Mouse (Mus musculus): ENCODE data around the gene 2310022A10Rik.

2310022A10Rik gene

DNA sequence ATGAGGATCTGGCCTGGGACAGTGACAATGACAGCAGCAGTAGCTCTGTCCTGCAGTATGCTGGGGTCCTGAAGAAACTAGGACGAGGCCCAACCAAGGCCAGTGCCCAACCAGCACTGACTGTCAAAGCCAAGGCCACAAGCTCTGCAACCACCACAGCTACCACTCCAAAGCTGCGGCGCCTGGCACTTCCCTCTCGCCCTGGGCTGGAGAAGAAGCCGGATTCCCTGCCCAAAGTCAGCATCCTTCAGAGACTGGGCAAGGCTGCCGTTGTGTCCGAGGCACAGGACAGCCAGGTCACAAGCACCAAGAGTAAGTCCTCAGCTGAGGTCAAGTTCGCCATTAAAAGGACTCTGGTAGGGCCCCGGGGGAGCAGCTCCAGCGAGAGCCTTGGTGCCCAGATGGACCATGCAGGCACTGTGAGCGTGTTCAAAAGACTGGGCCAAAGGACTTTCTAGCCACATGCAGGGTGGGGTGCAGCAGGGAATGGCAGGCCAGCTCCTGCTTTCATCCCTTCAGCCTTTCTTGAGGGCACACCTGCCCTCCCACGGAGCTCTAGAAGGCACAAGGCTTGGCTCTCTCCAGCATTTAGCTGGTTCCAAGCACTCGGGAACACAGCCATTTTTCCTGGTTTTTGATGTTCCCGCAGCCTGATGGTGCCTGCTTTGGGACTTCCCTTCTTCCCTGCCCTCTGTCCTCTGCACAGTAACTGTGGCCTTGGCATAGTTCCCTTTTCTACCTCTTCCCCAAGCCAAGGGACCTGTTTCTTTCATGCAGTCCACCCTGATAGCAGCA is 27.5 kb downstream of the 2310022A10Rik start:
- in situ Hi-C loops (cut with MboI; ENCODE audit: unreplicated experiment in 2 of 2), result loop anchor here (5.0 to 25.0 kb wide), 3 partner anchors 143 to 393 kb away; partner anchors contain the start of genes BC024978 (in 1 of the 2), Gm21983 (in 1 of the 2), Ltbp4 (in 1 of the 2) and Mia (in 1 of the 2)

DNA sequence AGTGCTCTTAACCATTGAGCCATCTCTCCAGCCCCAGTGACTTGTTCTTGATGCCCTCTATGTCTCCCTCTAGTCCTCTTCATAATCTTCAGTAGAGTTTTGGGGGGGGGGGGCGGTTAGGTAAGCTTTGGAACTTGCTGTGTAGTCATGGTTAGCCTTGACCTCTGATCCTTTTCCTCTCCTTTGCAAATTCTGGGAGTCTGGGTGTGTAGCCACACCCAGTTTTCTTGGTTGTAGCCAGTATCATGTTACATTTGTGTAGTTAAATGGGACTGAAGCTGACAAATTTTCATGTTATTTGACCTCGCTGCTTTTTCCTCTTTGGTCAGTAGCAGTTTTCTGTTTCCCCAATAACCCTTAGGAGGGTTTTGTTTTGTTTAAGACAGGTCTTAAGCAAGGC is 33.8 kb downstream of the 2310022A10Rik start:
- in situ Hi-C loops (cut with MboI; ENCODE audit: unreplicated experiment in 2 of 2), result loop anchor here (10.0 to 25.0 kb wide), 2 partner anchors 252 to 400 kb away; partner anchors contain the start of genes BC024978 (in 1 of the 2), Gm21983 (in 1 of the 2), Ltbp4 (in 1 of the 2) and Mia (in 1 of the 2)

DNA sequence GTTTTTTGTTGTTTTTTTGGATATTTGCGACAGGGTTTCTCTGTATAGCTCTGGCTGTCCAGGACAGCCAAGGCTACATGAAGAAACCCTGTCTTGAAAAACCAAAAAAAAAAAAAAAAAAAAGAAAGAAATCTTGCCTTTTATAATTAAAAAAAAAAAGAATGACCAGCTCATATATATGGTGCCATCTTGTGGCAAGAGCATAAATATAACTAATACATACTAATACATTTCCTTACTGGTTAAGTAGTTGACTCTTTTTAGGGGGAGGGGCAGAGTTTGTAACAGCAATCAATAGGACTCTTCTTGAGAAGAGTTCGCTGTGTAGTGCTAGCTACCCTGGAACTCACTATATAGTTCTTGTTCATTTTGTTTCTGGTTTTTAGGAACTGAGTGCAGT is 34.7 kb downstream of the 2310022A10Rik start:
- in situ Hi-C loops (cut with MboI; ENCODE audit: unreplicated experiment in 2 of 2), result loop anchor here (10.0 to 25.0 kb wide), 2 partner anchors 253 to 400 kb away; partner anchors contain the start of genes BC024978 (in 1 of the 2), Gm21983 (in 1 of the 2), Ltbp4 (in 1 of the 2) and Mia (in 1 of the 2)

DNA sequence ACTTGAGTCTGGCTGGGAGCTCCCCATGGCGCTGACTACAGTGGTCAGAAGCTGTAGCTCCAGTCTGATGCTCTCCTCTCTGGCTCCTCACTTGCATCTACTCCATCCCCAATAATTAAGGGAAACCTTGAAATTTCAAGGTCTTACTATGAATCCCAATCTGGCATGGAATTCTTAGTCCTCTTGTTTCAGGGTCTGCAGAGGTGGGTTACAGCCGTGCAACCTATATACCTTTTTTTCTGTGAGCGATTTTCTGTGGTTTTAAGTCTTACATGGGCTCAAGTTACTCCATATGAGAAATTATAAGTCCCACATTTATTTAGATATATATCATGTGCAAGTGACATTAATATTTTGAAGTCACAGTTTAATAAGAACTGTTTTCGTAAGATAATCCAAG is 37.1 kb downstream of the 2310022A10Rik start:
- in situ Hi-C loops (cut with MboI; ENCODE audit: unreplicated experiment in 2 of 2), result loop anchor here in 1 of 2 experiments (5.0 to 25.0 kb wide), 2 partner anchors 83 to 403 kb away; partner anchors contain the start of genes BC024978, Gm21983, Mia and Rab4b

DNA sequence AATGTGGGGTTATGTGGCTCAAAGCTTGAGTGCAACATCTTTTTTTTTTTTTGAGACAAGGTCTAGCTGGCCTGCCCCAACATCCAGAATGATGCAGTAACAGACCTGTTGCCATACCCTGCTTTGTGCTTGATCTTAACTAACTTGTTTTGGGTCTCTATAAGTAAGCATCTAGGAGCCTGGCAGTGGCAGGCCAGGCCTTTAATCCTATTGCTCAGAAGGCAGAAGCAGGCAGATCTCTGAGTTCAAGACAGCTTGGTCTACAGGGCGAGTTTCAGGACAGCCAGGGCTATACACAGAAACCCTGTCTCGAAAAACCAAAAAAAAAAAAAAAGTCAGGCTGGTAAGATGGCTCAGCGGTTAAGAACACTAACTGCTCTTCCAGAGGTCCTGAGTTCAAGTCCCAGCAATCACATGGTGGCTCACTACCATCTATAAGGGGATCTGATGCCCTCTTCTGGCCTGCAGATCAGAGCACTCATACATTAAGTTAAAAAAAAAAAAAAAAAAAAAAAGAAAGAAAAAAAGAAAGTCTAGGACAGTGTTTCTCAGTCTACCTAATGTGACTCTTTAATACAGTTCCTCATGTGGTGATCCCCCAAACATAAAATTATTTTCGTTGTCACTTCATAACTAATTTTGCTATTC is 37.7 kb downstream of the 2310022A10Rik start:
- in situ Hi-C loops (cut with MboI; ENCODE audit: unreplicated experiment in 2 of 2), result loop anchor here in 1 of 2 experiments (5.0 to 25.0 kb wide), 2 partner anchors 83 to 403 kb away; partner anchors contain the start of genes BC024978, Gm21983, Mia and Rab4b

DNA sequence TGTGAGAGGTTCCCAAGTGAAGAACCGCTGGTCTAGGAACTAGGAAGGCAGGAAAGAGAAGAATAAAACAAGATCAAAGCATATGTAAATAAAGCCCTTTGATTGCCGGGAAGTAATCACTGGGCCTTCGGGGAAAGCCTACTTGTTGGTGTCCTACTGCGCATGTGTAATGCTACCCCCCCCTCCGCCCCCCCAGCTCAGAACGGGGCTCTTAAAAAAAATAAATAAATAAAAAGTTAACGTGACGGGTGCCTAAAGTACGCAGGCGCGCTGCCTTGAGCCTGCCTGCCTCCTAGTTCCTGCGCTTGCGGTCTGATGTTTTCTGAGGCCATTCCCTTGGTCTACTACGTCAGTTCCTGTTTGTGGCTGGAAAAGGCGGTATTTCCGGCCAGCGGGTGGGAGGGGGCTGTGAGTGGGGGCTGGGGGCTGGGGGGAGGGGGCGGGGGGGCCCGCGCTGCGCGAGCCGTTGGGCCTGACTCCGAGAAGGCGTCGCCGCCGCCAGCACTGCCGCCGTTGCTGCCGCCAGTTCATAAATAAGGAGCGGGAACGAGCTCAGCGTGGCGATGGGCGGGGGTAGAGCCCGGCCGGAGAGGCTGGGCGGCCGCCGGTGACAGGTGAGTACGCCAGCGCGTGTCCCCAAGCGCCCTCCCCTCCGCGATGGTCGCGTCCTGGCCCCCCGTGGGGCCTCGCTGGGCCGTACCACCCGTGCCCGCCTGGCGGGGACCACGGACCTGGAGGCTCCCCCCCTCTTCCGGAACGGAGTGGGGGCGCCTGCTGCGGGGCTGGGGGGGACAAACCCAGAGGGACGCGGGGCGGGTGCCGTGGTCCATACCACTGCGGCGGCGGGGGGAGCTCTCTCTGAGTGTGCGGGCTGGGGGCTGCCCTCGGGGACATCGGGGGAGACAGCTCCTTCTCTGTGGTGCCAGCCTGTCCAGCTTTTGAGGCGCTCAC is 38.5 kb downstream of the 2310022A10Rik start, which contains the start of gene Akt2:
Gene Akt2 (plus strand): TSS at position 287 of the 951 bp plus-strand sequence.
- in situ Hi-C loops (cut with MboI; ENCODE audit: unreplicated experiment in 2 of 2), result loop anchor here in 1 of 2 experiments (5.0 to 25.0 kb wide), 2 partner anchors 84 to 404 kb away; partner anchors contain the start of genes BC024978, Gm21983, Mia and Rab4b

DNA sequence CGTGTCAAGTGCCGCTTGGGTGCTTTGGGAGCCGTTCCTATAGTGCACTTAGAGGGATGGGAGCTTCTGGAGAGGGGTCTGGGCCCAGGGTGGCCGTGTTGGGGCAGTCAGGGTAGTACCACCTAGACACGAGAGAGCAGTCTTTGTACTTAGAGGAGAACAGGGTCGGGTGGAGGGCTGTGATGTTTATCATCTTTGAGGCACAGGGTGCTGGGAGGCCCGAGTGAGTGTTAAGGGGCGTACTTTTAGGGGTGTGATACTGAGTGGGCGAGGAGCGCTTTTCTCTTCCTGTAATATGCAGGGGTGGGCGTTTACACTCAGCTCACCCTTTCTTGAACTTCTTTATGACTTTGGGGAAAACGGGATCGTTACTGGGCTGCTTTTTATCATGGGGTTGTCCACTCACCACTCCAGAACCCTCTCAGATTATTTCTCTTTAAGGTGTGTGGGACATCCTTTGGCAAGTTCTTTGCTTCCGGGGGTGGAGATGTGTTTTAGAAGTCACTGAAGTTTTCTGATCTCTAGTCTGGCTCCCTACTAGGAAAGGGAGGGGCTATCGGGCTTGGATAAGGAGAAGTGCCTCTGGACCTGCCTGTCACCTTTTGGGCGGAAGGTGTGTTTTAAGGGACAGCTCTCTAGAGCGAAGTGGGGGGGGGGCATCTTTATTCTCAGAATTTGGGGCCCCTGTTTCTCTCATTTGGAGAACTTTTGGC is 39.3 kb downstream of the 2310022A10Rik start:
- in situ Hi-C loops (cut with MboI; ENCODE audit: unreplicated experiment in 2 of 2), result loop anchor here in 1 of 2 experiments (5.0 to 25.0 kb wide), 2 partner anchors 85 to 405 kb away; partner anchors contain the start of genes BC024978, Gm21983, Mia and Rab4b

DNA sequence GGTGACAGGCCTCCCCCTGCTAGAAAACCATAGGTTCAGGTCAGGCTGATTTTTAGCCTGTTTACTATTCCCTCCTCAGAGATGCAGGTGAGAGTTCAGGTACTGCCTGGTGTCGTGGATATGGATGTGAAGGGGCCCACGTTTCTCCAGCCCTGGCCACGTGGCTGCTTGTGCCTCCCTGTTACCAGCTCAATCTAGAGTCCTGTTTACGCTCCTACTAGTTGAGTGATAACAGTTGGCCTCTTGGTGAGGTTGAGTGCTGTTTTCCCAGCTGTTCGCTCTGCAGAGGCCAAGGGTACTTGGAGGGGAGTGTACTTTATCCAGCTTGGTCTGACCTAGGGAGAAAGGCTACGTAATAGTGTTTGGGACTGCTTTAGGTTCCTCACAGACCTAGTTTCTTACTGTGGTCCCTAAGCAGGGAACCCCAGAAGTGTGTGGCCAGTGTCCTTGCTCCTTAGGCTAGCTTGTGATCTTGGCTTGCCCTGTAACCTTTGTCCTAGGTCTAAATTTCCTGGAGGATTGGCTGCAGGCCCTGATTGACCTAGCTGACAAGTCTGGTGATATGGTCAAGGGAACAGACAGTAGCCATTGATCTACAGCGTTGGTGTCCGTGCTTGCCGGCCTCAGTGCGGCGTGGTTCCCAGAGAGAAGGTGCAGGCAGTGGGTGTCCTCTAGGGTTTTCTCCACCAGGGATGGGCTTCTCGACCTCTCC is 40.1 kb downstream of the 2310022A10Rik start:
- in situ Hi-C loops (cut with MboI; ENCODE audit: unreplicated experiment in 2 of 2), result loop anchor here in 1 of 2 experiments (5.0 to 25.0 kb wide), 2 partner anchors 86 to 406 kb away; partner anchors contain the start of genes BC024978, Gm21983, Mia and Rab4b

DNA sequence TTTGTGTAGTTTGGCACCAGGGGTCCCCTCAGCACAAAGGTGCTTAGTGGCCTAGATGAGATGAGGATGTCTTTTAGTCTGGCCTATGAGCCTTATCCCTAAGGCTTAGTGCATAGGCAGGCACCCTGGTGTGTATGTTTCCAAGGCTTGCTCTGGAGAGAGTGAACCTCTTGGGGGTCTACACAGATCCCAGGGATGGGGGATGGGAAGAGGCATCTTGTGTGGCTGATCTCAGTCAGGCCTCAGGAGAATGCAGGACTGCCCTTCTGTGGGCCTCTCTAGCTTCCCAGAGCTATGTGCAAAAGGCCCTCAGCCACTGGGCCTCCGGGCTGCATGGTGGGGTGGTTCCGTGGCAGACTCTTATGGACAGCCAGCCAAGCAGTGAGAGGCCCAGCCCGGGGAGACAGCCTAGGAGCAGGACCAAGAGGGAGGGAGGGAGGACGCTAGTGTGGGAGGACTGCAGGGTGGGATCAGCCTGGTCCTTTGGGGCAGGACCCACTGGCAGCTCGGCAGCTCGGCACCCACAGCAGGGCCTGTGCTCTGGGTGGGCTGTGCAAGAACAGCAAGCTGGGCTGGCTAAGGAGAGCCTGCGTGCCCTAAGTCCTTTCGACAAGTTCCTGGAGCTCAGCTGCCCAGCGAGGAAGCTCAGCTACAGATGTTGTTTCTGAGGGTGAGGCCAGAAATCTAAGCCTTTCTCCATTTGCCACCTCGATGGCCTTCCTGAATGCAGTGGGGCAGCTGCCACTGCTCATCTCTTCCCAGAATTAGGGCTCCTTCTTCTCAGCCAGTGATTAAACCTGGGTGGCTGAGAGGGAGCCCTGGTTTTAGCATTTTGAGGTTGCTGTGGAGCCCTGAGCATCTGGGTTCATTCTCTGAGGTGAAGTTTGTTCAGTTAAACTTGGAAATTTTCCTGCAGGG is 43.8 kb downstream of the 2310022A10Rik start:
- in situ Hi-C loops (cut with MboI; ENCODE audit: unreplicated experiment in 2 of 2), result loop anchor here in 1 of 2 experiments (25.0 kb wide), 1 partner anchor 410 kb away; the partner anchor contains the start of genes BC024978, Gm21983, Mia and Rab4b

DNA sequence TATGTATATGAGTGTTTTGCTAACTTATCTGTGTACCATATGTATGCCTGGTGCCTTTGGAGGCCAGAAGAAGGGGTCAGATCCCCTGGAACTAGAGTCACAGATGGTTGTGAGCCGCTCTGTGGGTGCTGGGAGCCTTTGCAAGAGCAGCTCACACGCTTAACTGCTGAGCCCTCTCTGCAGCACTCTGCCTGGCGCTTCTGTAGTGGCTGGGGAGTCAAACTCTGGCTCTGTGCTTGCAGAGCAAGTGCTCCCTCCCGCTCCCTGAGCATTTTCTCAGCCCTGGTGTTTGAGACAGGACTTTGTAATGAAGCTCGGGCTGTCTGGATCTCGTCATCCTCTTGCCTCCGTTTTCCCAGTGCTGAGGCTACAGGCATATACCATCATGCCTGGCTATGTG is 45.0 kb downstream of the 2310022A10Rik start:
- in situ Hi-C loops (cut with MboI; ENCODE audit: unreplicated experiment in 2 of 2), result loop anchor here in 1 of 2 experiments (25.0 kb wide), 1 partner anchor 411 kb away; the partner anchor contains the start of genes BC024978, Gm21983, Mia and Rab4b

DNA sequence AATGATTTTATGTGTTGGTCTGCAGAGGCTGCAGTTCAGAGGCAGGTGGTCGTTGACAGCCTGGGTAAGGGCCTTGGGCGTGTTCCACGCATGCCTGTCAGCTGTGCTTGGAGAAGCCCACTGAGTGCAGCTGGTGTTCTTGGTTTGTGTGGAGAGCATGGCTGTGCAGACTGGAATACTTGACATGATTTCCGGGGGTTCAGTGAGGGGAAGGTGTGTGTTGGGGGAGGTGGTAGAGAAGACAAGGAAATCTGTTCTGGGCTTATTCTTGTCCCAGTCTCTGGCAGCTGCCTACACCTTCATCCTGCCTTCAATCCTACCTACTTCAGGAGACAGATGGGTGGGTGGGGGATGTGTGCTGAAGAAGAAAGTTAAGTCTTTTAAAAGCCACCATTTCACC is 48.6 kb downstream of the 2310022A10Rik start:
- in situ Hi-C loops (cut with MboI; ENCODE audit: unreplicated experiment in 2 of 2), result no loop called here

DNA sequence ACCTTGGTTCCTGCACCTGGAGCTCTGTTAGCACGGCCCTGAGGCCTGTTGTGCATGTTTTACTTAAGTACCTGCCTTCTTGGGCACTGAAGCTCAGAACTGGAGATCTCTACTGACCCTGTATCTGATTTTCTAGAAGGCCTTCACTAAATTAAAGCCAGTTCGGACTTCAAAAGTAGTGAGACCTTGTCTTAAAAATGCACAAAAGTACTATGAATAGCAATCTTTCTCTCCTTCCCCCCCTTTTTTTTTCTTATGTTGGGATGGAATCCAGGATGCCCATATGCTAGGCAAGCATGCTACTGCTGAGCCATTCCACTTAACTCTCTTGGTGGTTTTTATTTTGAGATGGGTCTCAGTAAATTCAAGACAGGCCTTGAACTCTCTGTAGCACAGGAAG is 49.1 kb downstream of the 2310022A10Rik start:
- in situ Hi-C loops (cut with MboI; ENCODE audit: unreplicated experiment in 2 of 2), result no loop called here

DNA sequence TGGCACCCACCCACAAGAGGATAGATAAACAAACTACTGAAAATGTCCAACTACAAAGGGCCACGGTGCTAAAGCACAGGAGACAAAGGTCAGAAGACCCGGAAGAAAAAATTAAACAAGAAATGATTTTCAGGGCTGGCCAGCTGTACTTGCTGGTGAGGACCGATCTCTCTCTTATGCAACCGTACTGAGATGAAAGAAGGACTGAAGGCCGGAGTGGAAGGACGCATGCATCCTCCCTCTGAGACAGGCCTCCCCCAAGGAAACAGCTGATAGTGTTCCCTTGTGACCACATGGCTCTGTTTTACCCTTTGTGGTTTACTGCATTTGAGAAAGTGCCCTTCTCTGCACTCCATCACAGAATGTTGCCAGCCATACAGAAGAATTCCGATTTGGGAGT is 49.8 kb downstream of the 2310022A10Rik start:
- in situ Hi-C loops (cut with MboI; ENCODE audit: unreplicated experiment in 2 of 2), result no loop called here

DNA sequence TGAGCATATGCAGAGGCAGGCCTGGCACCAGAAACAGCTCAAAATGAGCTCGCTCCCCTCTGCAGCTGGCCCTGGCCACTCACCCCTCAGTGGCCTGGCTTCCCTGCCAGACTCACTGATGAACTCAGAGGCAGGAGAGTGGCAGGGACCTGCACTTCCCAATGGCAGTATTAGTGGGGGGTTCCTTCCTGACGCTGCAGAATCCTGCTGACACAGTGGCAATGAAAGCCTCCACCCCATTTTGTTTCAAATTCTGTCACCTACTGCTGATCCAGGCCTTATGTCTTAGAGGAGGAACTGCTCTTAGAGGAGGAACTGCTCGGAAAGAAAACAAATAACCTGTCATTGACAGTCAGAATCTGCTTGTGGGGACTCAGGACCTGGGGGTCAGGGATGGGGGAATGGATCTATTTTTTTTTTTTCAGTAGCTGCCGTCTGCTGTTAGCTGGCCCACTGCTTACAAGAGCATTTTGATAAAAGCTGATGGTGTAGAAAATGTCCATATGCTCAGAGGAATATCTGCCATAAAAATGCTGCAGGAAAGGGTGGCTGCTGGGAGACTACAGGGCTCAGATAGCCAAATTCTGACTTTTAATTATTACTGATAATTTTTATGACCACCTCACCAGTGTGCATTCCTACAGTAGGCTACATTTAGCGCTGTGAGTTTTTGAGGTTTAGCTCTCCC is 51.8 kb downstream of the 2310022A10Rik start:
- in situ Hi-C loops (cut with MboI; ENCODE audit: unreplicated experiment in 2 of 2), result no loop called here

DNA sequence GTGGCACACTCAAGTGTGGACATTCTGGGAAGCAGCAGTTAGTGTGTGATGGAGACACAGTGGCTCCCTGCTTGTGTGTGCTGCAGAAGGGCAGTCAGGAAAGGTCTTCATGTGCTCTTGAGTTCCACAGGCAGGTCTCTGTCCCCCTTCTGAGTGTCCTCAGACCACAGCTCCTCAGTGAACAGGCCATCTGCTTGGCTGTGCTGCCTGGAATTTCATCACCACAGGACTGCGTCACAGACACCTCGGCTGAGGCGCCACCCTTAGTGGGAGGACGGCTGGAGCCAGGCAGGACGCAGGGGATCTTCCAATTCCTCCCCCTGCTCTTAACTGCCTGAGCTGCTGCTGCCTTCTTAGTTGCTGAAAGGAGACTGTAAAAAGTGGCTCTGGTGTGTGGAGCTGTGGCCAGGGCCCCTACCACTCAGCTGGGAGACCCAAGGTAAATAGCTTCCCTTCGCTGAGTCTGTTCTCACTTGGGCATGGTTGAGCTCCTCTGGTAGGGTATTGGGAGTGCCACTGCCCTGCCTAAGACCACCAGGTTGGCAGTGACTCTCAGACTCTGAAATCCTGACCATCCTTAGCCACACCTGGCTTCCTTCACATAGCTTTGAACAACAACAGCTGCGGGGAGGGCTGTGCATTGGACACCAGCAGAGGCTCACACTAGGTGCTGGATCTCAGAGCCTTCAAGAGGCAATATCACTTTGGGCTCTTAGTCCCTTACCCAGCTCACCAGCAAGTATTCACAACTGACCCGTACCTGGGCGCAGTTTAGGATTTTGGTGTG is 52.7 kb downstream of the 2310022A10Rik start:
- in situ Hi-C loops (cut with MboI; ENCODE audit: unreplicated experiment in 2 of 2), result no loop called here
